Mouse (Mus musculus) E14TG2a.4 (cell line): ENCODE measurements around the gene Mbnl2.

Experiments
- CTCF ChIP-seq: conservative IDR thresholded peaks from 2 replicates; pipeline ENCODE4 v1.5.1; 2014; ENCODE audit warnings: low read length
- NANOG ChIP-seq: IDR thresholded peaks from 2 replicates; pipeline ENCODE4 v1.6.1; 2014; ENCODE audit warnings: borderline replicate concordance, low read length, mixed read lengths
- POU5F1 ChIP-seq: IDR thresholded peaks from 2 replicates; pipeline ENCODE4 v1.6.1; 2014; ENCODE audit warnings: low read length, borderline replicate concordance

- TF ChIP-seq CTCF (no peak), POU5F1 (no peak), NANOG (no peak)
Observed at GRCm38 (mm10) chr14:120409854-120410253, 134.4 kb downstream of the Mbnl2 start.
